Mouse (Mus musculus) cerebellum, adult 2 months (tissue): ENCODE measurements around the gene Zmym3. TPM values are rescaled to one million over a fixed set of nuclear protein-coding genes. Genes with fewer than 3 reads are reported as not detected.
A peak's percentile ranks its signal among the peaks of the same experiment; 100 is the strongest.

Experiments used
- DNase-seq, 2 experiments: peaks; one replicate each; pipeline ENCODE4 v3.0.0; 2021
- H3K27ac ChIP-seq: fragments of 200-500 bp; 2 replicates; pipeline ENCODE4 v1.5.1; 2012; ENCODE audit warnings: low read length, control low read depth, inconsistent platforms; ENCODE audit not compliant: insufficient read depth
- H3K27me3 ChIP-seq: fragments of 200-500 bp; 2 replicates; pipeline ENCODE4 v1.6.1; 2012; ENCODE audit warnings: inconsistent platforms, mild to moderate bottlenecking, low read length, moderate library complexity; ENCODE audit not compliant: control insufficient read depth, insufficient read depth
- H3K4me1 ChIP-seq: fragments of 200-500 bp; 2 replicates; pipeline ENCODE4 v1.6.1; 2011; ENCODE audit warnings: low read length; ENCODE audit not compliant: control insufficient read depth, insufficient read depth
- H3K4me3 ChIP-seq: fragments of 200-500 bp; replicated peaks from 2 replicates; pipeline ENCODE3; 2011; ENCODE audit warnings: mild to moderate bottlenecking, low read depth, low read length, control low read depth; ENCODE audit not compliant: insufficient read depth
- CTCF ChIP-seq: fragments of 200-500 bp; IDR thresholded peaks from 2 replicates; pipeline ENCODE4 v1.5.1; 2011; ENCODE audit warnings: low read depth, mild to moderate bottlenecking, control low read depth, low read length, moderate library complexity, borderline replicate concordance; ENCODE audit not compliant: insufficient read depth
- POLR2A ChIP-seq: fragments of 200-500 bp; IDR thresholded peaks from 2 replicates; pipeline ENCODE4 v1.6.1; 2011; ENCODE audit warnings: low read length, control low read depth, borderline replicate concordance; ENCODE audit not compliant: insufficient read depth
- WGBS: fragments of 180-500 bp; shearing (Covaris S2); methylation state at CpG from one replicate; pipeline ENCODE4 v1.1.7; 2018; 5-methylcytosine and 5-hydroxymethylcytosine counted together
- polyA plus RNA-seq: library from polyadenylated mRNA; depleted of rRNA; stranded (reverse); fragments of >200 nt; gene quantifications from 2 replicates; pipeline ENCODE4 v1.2.3, GENCODE M21; 2012

The Zmym3 gene
- polyA plus RNA-seq, 1 experiment: 148 TPM

DNA sequence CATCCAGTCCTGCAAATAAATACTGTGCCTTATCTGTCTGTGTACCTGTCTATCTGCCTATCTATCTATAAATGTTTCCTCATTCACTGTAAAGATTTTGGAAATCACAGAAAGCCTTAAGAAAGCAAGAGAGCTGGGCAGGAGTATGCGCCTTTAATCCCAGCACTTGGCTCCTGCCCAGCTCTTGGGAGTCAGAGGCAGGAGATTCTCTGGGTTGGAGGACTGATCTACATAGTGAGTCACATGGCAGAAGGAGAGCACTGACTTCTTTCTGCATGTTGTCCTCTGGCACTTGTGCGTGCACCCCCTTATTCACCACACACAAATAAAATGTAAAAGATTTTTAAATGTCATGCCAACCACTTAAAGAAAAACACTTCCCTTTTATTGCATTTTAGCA lies 2.8 kb upstream of the Zmym3 start:
- H3K4me3 ChIP-seq: no peak overlapping the region
- no peak for TF ChIP-seq CTCF
- TF ChIP-seq POLR2A: no peak
- 73% methylated on average over 2 of the region's 2 CpGs for WGBS

GRCm38 (mm10) chrX:101419725-101420699 lies 637 bp downstream of the Zmym3 start:
- Histone ChIP-seq H3K4me1 (no peaks in the 10 kb centered on the region), H3K27ac (peak overlapping the region; percentile 98), H3K27me3 (no peaks in the 10 kb centered on the region), H3K4me3 (peak overlapping the region; percentile 100)
- DNase-seq: peak; percentile 88 to 90
- TF ChIP-seq POLR2A (peak; percentile 39; the same call in 1 of the 2 replicates), CTCF (no peak)
- WGBS: 9% methylated on average over 53 of the region's 54 CpGs

More for the DNA sequence above, 2.8 kb upstream of the Zmym3 start:
- DNase-seq: no peak
- Histone ChIP-seq H3K27ac (no peak overlapping the region), H3K4me1 (no peaks in the 10 kb centered on the region; the same call in 1 of the 2 replicates), H3K27me3 (no peaks in the 10 kb centered on the region)

GRCm38 (mm10) chrX:101418946-101419724 lies 1.5 kb downstream of the Zmym3 start:
- peak; percentile 59 to 66 for DNase-seq
- TF ChIP-seq CTCF (peak; percentile 43; the same call in 1 of the 2 replicates), POLR2A (no peak)
- 11% methylated on average over 28 of the region's 36 CpGs for WGBS
- H3K27me3 ChIP-seq: no peaks in the 10 kb centered on the region
- no peaks in the 10 kb centered on the region for H3K4me1 ChIP-seq
- peak overlapping the region; percentile 100 for H3K4me3 ChIP-seq
- H3K27ac ChIP-seq: peak overlapping the region; percentile 98

DNA sequence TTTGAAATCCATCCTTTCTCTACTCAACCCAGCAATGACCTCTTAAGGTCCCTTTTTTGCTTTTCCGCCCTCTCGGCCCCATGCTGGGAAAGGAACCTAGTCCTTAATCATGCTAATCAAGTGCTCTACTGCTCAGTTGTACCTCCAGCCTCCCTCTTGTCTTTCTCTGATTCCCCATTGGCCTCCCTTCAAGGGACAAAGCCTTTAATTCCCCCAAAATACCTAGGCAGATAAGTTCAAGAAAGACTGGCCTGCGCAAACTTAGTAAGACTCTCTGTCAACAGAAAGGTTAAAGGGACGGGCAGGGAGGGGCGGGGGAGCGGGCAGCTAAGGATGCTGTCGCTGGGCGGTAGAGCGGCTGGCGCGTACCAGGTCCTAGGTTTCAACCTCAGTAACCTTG lies 24.2 kb downstream of the Zmym3 start:
- no peak for DNase-seq
- Histone ChIP-seq H3K4me3 (no peak overlapping the region), H3K27ac (no peak overlapping the region), H3K4me1 (no peaks in the 10 kb centered on the region), H3K27me3 (no peaks in the 10 kb centered on the region)
- TF ChIP-seq CTCF: no peak
- TF ChIP-seq POLR2A: no peak
- 25% methylated on average over 11 of the region's 11 CpGs for WGBS

GRCm38 (mm10) chrX:101394341-101394740 lies 26.3 kb downstream of the Zmym3 start:
- TF ChIP-seq CTCF: no peak
- TF ChIP-seq POLR2A: no peak
- H3K27me3 ChIP-seq: no peaks in the 10 kb centered on the region
- no peak overlapping the region for H3K4me3 ChIP-seq
- H3K27ac ChIP-seq: no peak overlapping the region
- no peak for DNase-seq
- no peaks in the 10 kb centered on the region for H3K4me1 ChIP-seq
- WGBS: 66% methylated on average over 2 of the region's 2 CpGs

DNA sequence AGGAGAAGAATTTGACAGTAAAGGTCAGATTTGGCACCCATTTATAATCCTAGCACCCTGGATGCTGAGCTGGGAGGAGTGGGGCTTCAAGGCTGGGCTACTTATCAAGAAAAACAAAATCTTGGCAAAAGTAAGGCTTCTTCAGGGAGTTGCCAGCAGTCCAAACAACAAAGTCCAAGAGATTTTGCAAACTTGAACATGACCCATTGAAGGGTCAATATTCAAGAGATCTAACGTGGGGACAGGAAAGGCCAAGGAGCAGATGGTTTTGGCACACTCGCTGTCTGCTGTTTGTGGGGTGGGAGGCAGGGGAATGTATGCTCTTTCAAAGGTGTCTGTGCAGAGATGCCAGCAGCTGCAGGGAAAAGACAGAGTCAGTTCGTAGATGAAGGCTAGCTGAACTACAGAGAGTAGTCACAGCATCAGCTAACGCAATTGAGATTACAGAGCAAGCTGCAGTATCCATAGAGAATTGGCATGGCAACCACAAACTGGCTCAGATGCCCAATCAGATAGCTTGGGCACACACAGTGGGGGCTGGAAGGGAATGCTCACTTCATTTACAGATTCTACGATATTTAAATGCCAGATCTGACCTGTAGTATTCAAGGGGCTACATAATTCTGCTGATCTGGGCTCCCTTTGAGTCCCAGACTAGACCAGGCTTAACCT lies 31.6 kb downstream of the Zmym3 start:
- DNase-seq: no peak
- no peak overlapping the region for H3K4me3 ChIP-seq
- 33% methylated on average over 5 of the region's 5 CpGs for WGBS
- no peaks in the 10 kb centered on the region for H3K4me1 ChIP-seq
- H3K27ac ChIP-seq: no peak overlapping the region
- no peak for TF ChIP-seq CTCF
- no peak for TF ChIP-seq POLR2A
- no peaks in the 10 kb centered on the region for H3K27me3 ChIP-seq

DNA sequence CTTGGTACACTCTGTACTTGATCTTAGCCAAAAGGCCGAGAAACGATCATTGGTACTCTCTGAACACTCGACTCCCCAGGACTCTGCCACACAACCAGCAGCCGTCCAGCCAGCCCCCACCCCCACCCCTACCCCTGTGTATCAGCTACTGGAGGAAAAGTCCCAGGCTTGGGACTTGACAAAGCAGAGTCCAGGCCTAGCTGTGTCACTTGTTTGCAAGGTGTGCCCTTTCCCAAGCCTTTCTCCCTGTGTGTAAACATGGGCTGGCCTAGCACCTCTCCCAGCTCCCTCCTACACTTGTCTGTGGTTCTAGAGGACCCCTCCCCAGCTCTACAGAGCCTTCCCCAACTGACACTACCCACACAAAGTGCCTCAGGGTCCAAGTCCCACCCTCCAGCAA lies 34.4 kb downstream of the Zmym3 start:
- no peaks in the 10 kb centered on the region; the same call in 1 of the 2 replicates for H3K27me3 ChIP-seq
- H3K4me3 ChIP-seq: no peak overlapping the region
- TF ChIP-seq CTCF: no peak
- TF ChIP-seq POLR2A: no peak
- 31% methylated on average over 4 of the region's 4 CpGs for WGBS
- H3K27ac ChIP-seq: no peak overlapping the region
- no peak for DNase-seq
- H3K4me1 ChIP-seq: no peaks in the 10 kb centered on the region
